Mouse (Mus musculus): ENCODE measurements at regions not wholly inside any gene's neighbourhood (a gene's known extent, or its start where the extent isn't known, plus 50 kb on each side); places are given as distances from the start of the nearest gene placed in this dataset.
"Not testable (repeated sequence)": the region's sequence is repeated elsewhere in the genome, so short reads cannot be mapped to it uniquely, and the experiment has no call there.

- no peak for DNase-seq (ENCODE audit: low spot score)
These were observed 76.8 kb upstream of the Smg1 start for GRCm38 (mm10) chr7:118320307-118320706.

- DNase-seq (ENCODE audit: low spot score) = no peak
These were observed 75.1 kb upstream of the Smg1 start for GRCm38 (mm10) chr7:118318432-118319135.

- not testable (repeated sequence) for DNase-seq (ENCODE audit: low spot score)
These were observed 71.4 kb upstream of the Smg1 start for GRCm38 (mm10) chr7:118314886-118315285.

- no peak for DNase-seq (ENCODE audit: low spot score)
These were observed 70.8 kb upstream of the Smg1 start for GRCm38 (mm10) chr7:118314228-118314658.

GRCm38 (mm10) chr7:118313818-118314217 lies 70.3 kb upstream of the Smg1 start:
- no peak for DNase-seq (ENCODE audit: low spot score)

GRCm38 (mm10) chr7:118309733-118310132 lies 66.3 kb upstream of the Smg1 start:
- no peak for DNase-seq (ENCODE audit: low spot score)

GRCm38 (mm10) chr7:118308882-118309281 lies 65.4 kb upstream of the Smg1 start:
- DNase-seq (ENCODE audit: low spot score) = no peak

- DNase-seq (ENCODE audit: low spot score) = peak; percentile 68
These were observed 61.3 kb upstream of the Smg1 start for GRCm38 (mm10) chr7:118304812-118305211.

- DNase-seq (ENCODE audit: low spot score) = no peak
These were observed 60.9 kb upstream of the Smg1 start for GRCm38 (mm10) chr7:118304338-118304737.

- no peak for DNase-seq (ENCODE audit: low spot score)
These were observed 60.5 kb upstream of the Smg1 start for GRCm38 (mm10) chr7:118303921-118304320.

GRCm38 (mm10) chr7:118300678-118301342 lies 57.3 kb upstream of the Smg1 start:
- DNase-seq (ENCODE audit: low spot score) = no peak

GRCm38 (mm10) chr7:118297613-118298012 lies 54.1 kb upstream of the Smg1 start:
- DNase-seq (ENCODE audit: low spot score) = peak; percentile 35

GRCm38 (mm10) chr7:118296856-118297518 lies 53.5 kb upstream of the Smg1 start:
- no peak for DNase-seq (ENCODE audit: low spot score)

- no peak for DNase-seq (ENCODE audit: low spot score)
These were observed 52.4 kb upstream of the Smg1 start for GRCm38 (mm10) chr7:118295855-118296254.

- DNase-seq (ENCODE audit: low spot score) = peak; percentile 31
These were observed 51.8 kb upstream of the Smg1 start for GRCm38 (mm10) chr7:118295275-118295674.

GRCm38 (mm10) chr7:118294637-118295036 lies 51.2 kb upstream of the Smg1 start:
- no peak for DNase-seq (ENCODE audit: low spot score)

All from c-Kit-positive CD71-positive TER-119-positive erythroid progenitor cells, embryonic 14.5 days (primary cell).